10 mouse cellular contexts compared by ENCODE assay signal in the genomic region with DNA sequence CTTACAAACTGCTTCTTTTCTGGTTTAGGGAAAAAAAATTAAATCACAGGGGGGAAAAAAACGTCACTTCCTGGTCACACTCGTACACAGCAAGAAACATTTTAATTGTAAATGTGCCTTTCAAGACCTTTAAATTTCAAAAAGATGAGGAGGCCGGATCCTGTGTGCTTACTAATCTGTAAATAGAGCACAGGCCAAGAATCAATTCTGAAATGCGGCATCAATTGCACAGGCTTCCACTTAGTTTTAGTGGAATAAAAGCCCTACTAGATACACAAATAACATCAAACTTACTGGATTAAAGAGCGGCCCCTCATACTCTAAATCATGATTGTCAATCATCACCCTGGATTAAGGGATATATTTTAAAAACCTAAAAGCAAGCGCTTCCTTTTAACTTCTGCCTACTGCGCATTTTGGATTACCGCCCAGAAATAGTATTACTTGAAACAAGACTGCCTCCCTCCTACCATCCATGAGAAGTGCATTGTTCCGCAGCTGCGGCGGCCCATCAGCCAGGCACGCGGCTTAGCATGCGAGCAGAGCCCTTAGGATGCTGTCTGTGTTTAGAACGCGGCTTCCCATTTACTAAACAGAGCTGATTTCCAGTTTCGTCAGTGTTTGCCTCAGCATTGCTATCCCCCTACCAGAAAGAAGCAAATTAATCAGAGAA.
DNase-seq lines count a peak whose midpoint lies in the region; ATAC-seq lines count a peak whose summit lies in the region.
"Had no signal": no experiment of that assay in that cellular context is flagged by ENCODE, and none has a peak within 500 bp of the region (broad histone marks: within the 10 kb centered on the region; RNA-seq: fewer than 3 reads in every experiment).

No protein-coding gene starts in this region.

- no peaks in the 10 kb centered on the region for H3K27me3 ChIP-seq in hindbrain, embryonic 11.5 days (ENCODE audit: control insufficient read depth, insufficient read depth, low read length)
- H3K27me3 ChIP-seq in lung, embryonic 15.5 days, result no peaks in the 10 kb centered on the region

- 17% methylated on average over 17 of the region's 17 CpGs for WGBS in hindbrain, embryonic 11.5 days
- 12% methylated on average over 17 of the region's 17 CpGs for WGBS in lung, embryonic 15.5 days

- H3K9me3 ChIP-seq in hindbrain, embryonic 11.5 days (ENCODE audit: control insufficient read depth, low read length), result no peaks in the 10 kb centered on the region
- H3K9me3 ChIP-seq in lung, embryonic 15.5 days, result no peaks in the 10 kb centered on the region
- H3K9me3 ChIP-seq: G1E; megakaryocyte, embryonic 14.5 days had no signal

- H3K4me3 ChIP-seq in hindbrain, embryonic 11.5 days (ENCODE audit: low read depth, low read length), result no peak overlapping the region
- no peak overlapping the region for H3K4me3 ChIP-seq in lung, embryonic 15.5 days
- H3K4me3 ChIP-seq: megakaryocyte, embryonic 14.5 days had no signal

- no peak overlapping the region for H3K9ac ChIP-seq in hindbrain, embryonic 11.5 days (ENCODE audit: low read depth, low read length)
- no peak overlapping the region for H3K9ac ChIP-seq in lung, embryonic 15.5 days

- H3K27ac ChIP-seq in hindbrain, embryonic 11.5 days (ENCODE audit: low read depth, low read length), result no peak overlapping the region
- no peak overlapping the region for H3K27ac ChIP-seq in lung, embryonic 15.5 days

- ATAC-seq in hindbrain, embryonic 11.5 days (ENCODE audit: low FRiP score), result peak; percentile 81
- peak; percentile 85; the same call in 1 of the 2 replicates for ATAC-seq in lung, embryonic 15.5 days (ENCODE audit: borderline replicate concordance, extremely low read depth, low FRiP score, low TSS enrichment)
- ATAC-seq in CD4-positive, CD25-positive, alpha-beta regulatory T cell, adult 4 months, result no peak

- DNase-seq in ZHBTc4 (ENCODE audit: low read depth, low spot score), result peak; percentile 71
- peak; percentile 36 to 66 for DNase-seq in cerebellum, postnatal 4 days (ENCODE audit: low spot score in 2 of 2)
- DNase-seq in frontal cortex, postnatal 14 days (ENCODE audit: low spot score in 2 of 2), result peak; percentile 42 to 56
- peak; percentile 75 for DNase-seq in hindbrain, embryonic 11.5 days (ENCODE audit: low spot score)
- DNase-seq in layer of hippocampus, adult 8-10 months (ENCODE audit: low spot score in 2 of 2), result peak; percentile 77 to 82
- peak; percentile 51 for DNase-seq in retina, adult 2 months (ENCODE audit: low read depth, low spot score)

- H3K36me3 ChIP-seq in hindbrain, embryonic 11.5 days (ENCODE audit: control insufficient read depth, insufficient read depth, low read length), result no peaks in the 10 kb centered on the region
- no peaks in the 10 kb centered on the region for H3K36me3 ChIP-seq in lung, embryonic 15.5 days
- H3K36me3 ChIP-seq: G1E had no signal

- H3K4me2 ChIP-seq in hindbrain, embryonic 11.5 days (replicated peaks; ENCODE audit: low read depth, low read length), result peak overlapping the region; percentile 15; the same call in 1 of the 2 replicates
- peak overlapping the region; percentile 45 for H3K4me2 ChIP-seq in lung, embryonic 15.5 days

- no peaks in the 10 kb centered on the region for H3K4me1 ChIP-seq in hindbrain, embryonic 11.5 days (replicated peaks; ENCODE audit: control insufficient read depth, insufficient read depth, low read length)
- 0 out of 2 replicates have a peak, but pooled peaks cover 6% of the 10 kb centered on the region for H3K4me1 ChIP-seq in lung, embryonic 15.5 days
